Mouse (Mus musculus): ENCODE data around the gene Serping1. TPM values are rescaled to one million over a fixed set of nuclear protein-coding genes. Genes with fewer than 3 reads are reported as not detected.
"Not testable (repeated sequence)": the region's sequence is repeated elsewhere in the genome, so short reads cannot be mapped to it uniquely, and the experiment has no call there.

Serping1 gene
- polyA plus RNA-seq (2012; rRNA removed), result 22.5 and 29.6 TPM in 2 replicates

DNA sequence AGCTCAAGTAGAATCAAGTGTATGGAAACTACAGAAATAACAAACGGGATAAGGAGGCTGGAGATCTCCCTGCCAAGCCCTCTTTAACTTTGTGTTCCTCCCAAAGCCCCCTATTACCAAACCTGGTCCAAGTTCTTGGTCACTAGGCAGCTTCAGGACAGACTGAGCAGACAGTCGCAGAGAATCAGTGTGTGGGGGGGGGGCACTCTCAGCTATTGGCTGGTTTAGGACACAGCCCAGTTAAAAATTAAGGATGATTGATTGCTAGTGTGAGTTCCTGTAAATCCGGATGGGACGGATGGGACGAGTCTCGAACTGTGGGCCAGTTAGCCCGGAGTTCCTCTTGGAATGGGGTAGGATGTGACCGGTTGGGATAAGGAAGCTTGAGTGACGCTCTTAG lies at the start of gene Serping1:
Serping1 (minus strand) TSS at position 204 of the 400 bp plus-strand sequence.
- TF ChIP-seq CTCF (IDR thresholded peaks at IDR 0.05; ENCODE audit: borderline replicate concordance, extremely low read depth, insufficient read depth, insufficient read length) (no peak), POLR2A (IDR thresholded peaks at IDR 0.05; ENCODE audit: borderline replicate concordance, extremely low read depth, insufficient read depth, insufficient read length, poor library complexity, severe bottlenecking) (no peak)
- DNase-seq (ENCODE audit: low read depth), result no peak

- TF ChIP-seq POLR2A (IDR thresholded peaks at IDR 0.05; ENCODE audit: borderline replicate concordance, extremely low read depth, insufficient read depth, insufficient read length, poor library complexity, severe bottlenecking) (no peak), CTCF (IDR thresholded peaks at IDR 0.05; ENCODE audit: borderline replicate concordance, extremely low read depth, insufficient read depth, insufficient read length) (no peak)
- no peak for DNase-seq (ENCODE audit: low read depth)
Measured at GRCm38 (mm10) chr2:84823237-84823636, 48.0 kb upstream of the Serping1 start.

DNA sequence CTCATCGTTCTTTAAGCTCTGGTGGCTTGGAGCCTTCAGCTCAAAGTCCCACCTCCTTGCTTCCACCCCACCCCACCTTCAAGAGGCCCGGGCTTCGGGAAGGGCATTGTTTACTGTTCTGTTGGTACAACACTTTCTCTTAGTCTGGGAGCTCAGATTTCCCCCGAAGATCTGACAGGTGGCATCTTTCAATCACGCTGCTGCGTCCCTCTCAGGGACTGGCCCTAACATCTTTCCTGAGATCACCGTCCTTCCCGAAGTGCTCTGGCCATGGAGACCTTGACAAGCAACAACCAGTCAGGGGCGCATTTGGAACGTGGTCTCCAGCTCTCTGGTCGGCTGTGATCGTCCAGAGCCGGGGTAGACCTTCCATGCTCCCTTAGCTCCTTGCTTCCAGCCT lies 47.3 kb upstream of the Serping1 start, which contains the start of gene Smtnl1:
Smtnl1 (minus strand) TSS at position 101 of the 400 bp plus-strand sequence.
- DNase-seq (ENCODE audit: low read depth), result no peak
- TF ChIP-seq POLR2A (IDR thresholded peaks at IDR 0.05; ENCODE audit: borderline replicate concordance, extremely low read depth, insufficient read depth, insufficient read length, poor library complexity, severe bottlenecking) (no peak), CTCF (IDR thresholded peaks at IDR 0.05; ENCODE audit: borderline replicate concordance, extremely low read depth, insufficient read depth, insufficient read length) (no peak)

DNA sequence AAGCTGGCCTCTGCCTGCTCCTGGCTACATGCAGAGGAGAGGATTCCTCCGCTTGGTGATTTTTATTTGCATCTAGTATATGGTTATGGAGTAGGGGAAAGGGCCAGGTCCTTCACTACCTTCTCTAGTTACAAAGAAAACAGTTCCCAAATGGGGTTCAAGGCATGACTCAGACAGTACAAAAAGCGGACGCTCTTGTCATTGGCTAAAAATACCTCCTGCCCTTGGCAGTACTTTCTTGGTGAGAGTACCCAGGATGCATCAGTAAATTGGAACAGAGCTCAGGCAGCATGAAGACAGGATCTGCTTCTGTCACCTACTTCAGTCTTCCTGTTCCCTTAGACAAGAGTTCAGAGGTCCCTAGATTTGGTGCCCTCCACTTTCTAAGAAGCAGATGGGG lies 44.6 kb upstream of the Serping1 start:
- TF ChIP-seq POLR2A (IDR thresholded peaks at IDR 0.05; ENCODE audit: borderline replicate concordance, extremely low read depth, insufficient read depth, insufficient read length, poor library complexity, severe bottlenecking), result no peak
- TF ChIP-seq CTCF (IDR thresholded peaks at IDR 0.05; ENCODE audit: borderline replicate concordance, extremely low read depth, insufficient read depth, insufficient read length), result no peak
- DNase-seq (ENCODE audit: low read depth), result no peak

GRCm38 (mm10) chr2:84812676-84813075 lies 37.4 kb upstream of the Serping1 start:
- TF ChIP-seq CTCF (IDR thresholded peaks at IDR 0.05; ENCODE audit: borderline replicate concordance, extremely low read depth, insufficient read depth, insufficient read length) (no peak), POLR2A (IDR thresholded peaks at IDR 0.05; ENCODE audit: borderline replicate concordance, extremely low read depth, insufficient read depth, insufficient read length, poor library complexity, severe bottlenecking) (no peak)
- DNase-seq (ENCODE audit: low read depth), result no peak

DNA sequence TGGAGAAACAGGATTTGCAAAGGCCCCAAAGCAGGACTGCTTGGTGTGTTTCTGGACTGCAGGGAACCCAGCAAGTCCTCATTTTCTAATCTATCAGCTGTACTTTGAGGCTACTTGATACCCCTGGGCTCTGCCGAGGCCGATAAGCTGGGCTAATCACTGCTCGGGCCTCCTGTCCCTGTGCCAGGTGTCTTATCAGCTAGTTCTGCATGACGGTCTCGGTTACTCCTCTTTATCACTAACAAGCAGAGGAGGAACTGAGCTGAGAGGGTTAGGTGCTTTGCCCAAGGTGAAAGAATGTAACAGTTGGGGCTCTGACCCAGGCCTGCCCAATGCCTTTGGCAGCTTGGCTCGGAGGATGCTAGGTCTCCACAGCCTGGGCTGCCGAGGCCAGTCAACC lies 36.6 kb upstream of the Serping1 start:
- no peak for DNase-seq (ENCODE audit: low read depth)
- TF ChIP-seq POLR2A (IDR thresholded peaks at IDR 0.05; ENCODE audit: borderline replicate concordance, extremely low read depth, insufficient read depth, insufficient read length, poor library complexity, severe bottlenecking) (no peak), CTCF (IDR thresholded peaks at IDR 0.05; ENCODE audit: borderline replicate concordance, extremely low read depth, insufficient read depth, insufficient read length) (no peak)

DNA sequence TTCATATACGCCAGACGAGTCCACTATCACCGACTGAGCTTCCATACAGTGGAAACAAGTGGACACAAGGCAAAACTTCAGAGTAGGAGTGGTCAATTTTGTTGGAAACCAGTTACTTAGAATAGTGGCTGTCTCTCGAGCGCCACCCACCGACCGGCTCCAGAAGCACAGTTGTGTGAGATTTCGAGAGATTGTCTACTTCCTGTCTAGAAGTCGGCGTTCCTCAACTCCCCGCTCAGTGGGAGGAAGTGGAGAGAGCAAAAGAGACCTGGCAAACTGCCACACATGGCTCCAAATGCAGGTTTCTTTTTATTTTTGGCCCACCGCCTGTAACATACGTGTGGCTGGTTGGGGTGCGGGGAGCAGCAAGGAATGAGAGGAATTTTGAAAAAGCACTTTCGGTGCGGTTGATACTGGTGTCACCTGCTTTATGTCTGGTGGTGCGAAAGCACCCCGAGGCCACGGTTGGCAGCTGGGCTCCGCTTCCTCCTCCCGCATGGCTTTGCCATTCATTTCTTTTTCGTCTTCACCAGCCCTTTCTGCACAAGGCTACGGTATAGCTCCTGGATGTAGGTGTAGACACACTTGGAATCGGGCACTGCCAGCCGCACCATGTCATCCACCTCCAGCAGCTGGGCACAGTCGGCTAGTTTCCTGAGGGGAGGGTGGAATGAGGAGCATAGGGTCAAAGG lies 35.8 kb upstream of the Serping1 start:
- TF ChIP-seq CTCF (IDR thresholded peaks at IDR 0.05; ENCODE audit: borderline replicate concordance, extremely low read depth, insufficient read depth, insufficient read length) (peak; percentile 72), POLR2A (IDR thresholded peaks at IDR 0.05; ENCODE audit: borderline replicate concordance, extremely low read depth, insufficient read depth, insufficient read length, poor library complexity, severe bottlenecking) (no peak)

DNA sequence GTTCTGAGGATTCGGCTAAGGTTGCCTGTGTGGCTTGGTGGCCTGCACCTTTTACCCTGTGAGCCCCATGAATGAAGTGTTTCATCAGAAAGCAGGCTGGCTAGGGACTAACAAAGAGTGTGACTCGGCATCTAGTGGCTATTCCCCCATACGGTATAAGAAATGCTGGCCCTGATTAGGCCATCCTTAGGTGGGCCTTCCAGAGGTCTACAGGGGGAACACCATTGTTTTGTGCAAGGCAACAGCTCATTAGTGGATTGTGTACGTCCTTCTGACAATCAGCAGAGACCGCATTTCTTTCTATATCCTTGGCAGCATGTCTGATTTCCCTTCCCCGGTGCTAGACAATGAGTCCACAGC lies 35.3 kb upstream of the Serping1 start:
- TF ChIP-seq CTCF (IDR thresholded peaks at IDR 0.05; ENCODE audit: borderline replicate concordance, extremely low read depth, insufficient read depth, insufficient read length) (no peak), POLR2A (IDR thresholded peaks at IDR 0.05; ENCODE audit: borderline replicate concordance, extremely low read depth, insufficient read depth, insufficient read length, poor library complexity, severe bottlenecking) (no peak)
- no peak for DNase-seq (ENCODE audit: low read depth)

More for the DNA sequence above, 35.8 kb upstream of the Serping1 start:
- peak; percentile 91 for DNase-seq (ENCODE audit: low read depth)

DNA sequence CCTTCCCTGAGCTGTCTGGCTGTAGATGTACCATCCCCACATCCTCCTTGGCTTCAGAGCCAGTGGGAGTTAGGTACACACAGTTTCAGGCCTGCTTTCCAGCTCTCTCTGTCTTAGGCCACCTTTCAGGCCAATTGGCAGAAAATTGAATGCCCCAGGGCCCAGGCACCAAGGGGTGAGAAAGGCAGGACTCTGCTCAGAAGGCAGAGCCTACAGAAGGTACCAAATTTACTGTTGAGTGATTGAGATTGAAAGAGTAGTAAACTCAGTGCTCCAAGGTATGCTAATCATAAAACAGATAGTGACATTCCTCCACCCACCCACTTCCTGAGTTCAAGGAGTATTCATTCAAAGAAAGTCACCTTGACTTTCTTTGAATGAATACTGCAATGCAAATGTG lies 34.1 kb upstream of the Serping1 start:
- no peak for DNase-seq (ENCODE audit: low read depth)
- TF ChIP-seq CTCF (IDR thresholded peaks at IDR 0.05; ENCODE audit: borderline replicate concordance, extremely low read depth, insufficient read depth, insufficient read length) (no peak), POLR2A (IDR thresholded peaks at IDR 0.05; ENCODE audit: borderline replicate concordance, extremely low read depth, insufficient read depth, insufficient read length, poor library complexity, severe bottlenecking) (no peak)

GRCm38 (mm10) chr2:84806546-84806945 lies 31.3 kb upstream of the Serping1 start:
- DNase-seq (ENCODE audit: low read depth), result no peak
- TF ChIP-seq POLR2A (IDR thresholded peaks at IDR 0.05; ENCODE audit: borderline replicate concordance, extremely low read depth, insufficient read depth, insufficient read length, poor library complexity, severe bottlenecking) (no peak), CTCF (IDR thresholded peaks at IDR 0.05; ENCODE audit: borderline replicate concordance, extremely low read depth, insufficient read depth, insufficient read length) (no peak)

GRCm38 (mm10) chr2:84803963-84804362 lies 28.7 kb upstream of the Serping1 start:
- no peak for DNase-seq (ENCODE audit: low read depth)
- TF ChIP-seq CTCF (IDR thresholded peaks at IDR 0.05; ENCODE audit: borderline replicate concordance, extremely low read depth, insufficient read depth, insufficient read length) (no peak), POLR2A (IDR thresholded peaks at IDR 0.05; ENCODE audit: borderline replicate concordance, extremely low read depth, insufficient read depth, insufficient read length, poor library complexity, severe bottlenecking) (no peak)

DNA sequence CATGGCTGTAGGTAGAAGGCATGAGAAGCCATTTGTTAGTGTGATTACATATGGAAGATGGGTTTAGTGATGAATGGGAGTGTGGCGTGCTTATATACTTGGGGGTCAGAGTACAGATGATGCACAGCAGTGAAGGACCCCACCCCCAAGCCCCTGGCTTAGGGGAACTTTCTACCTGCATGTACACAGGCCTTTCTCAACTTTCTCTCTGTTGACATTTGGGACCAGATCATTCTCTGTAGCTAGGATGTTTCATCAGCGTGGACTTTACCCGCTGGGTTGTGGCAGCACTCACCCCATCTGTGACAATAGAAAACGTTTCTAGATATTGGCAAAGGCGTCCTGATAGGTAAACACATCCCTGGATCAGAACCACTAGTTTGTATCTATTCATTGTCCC lies 26.0 kb upstream of the Serping1 start:
- not testable (repeated sequence) for DNase-seq (ENCODE audit: low read depth)

Data from brain, embryonic 14.5 days (tissue).